ENCODE assay signal across 15 mouse cellular contexts in the genomic region with DNA sequence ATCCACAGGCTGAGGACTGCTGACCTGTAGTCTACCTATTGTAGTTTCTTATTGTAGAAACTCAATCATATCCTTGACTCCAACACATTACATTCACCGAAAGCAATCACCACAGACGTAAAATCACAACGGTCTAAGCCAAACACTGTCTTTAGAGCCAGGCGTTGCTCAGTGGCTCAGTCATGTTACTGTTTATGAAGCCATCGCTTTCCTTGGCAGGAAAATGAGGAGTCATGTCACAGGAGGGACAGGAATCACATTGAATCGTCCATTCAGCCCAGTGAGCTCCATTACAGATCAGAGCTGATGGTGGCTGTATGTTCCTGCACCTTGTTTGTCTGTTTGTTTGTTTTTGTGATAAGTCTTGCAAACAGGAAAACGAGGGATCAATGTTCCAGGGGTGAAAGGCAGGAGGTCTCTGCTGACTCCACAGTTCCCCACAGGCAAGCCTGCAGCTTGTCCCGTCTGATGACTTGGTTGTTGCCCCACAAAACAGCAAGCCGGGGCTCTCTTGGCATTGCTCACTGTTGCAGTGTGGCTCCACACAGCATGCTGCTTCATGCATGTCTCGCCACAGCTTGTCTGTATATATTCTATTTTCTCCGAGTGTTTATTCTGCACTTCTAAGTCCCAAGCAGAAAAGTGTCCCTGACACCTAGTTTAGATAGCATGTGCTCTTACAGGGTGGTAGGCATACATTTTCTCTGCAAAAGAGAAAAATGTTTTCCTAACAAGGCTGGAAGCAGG.
"Had no signal": no experiment of that assay in that cellular context is flagged by ENCODE, and none has a peak within 500 bp of the region (broad histone marks: within the 10 kb centered on the region; RNA-seq: fewer than 3 reads in every experiment).

No protein-coding gene starts in this region.

- H3K9me3 ChIP-seq: liver, embryonic 13.5 days; liver, embryonic 15.5 days; midbrain, embryonic 13.5 days; midbrain, embryonic 15.5 days; neural tube, embryonic 12.5 days; stomach, embryonic 15.5 days had no signal

- H3K27ac ChIP-seq: liver, embryonic 13.5 days; liver, embryonic 15.5 days; midbrain, embryonic 13.5 days; midbrain, embryonic 15.5 days; neural tube, embryonic 12.5 days; stomach, embryonic 15.5 days; stomach, postnatal 0 days had no signal

- ATAC-seq: liver, postnatal 0 days; midbrain, embryonic 13.5 days; midbrain, embryonic 15.5 days had no signal

- H3K27me3 ChIP-seq: liver, embryonic 13.5 days; liver, embryonic 15.5 days; midbrain, embryonic 13.5 days; midbrain, embryonic 15.5 days; neural tube, embryonic 12.5 days; stomach, embryonic 15.5 days had no signal

- H3K4me2 ChIP-seq: liver, embryonic 11.5 days; liver, embryonic 13.5 days; liver, embryonic 15.5 days; midbrain, embryonic 11.5 days; midbrain, embryonic 13.5 days; midbrain, embryonic 15.5 days; neural tube, embryonic 12.5 days; stomach, embryonic 15.5 days had no signal

- H3K4me3 ChIP-seq: liver, embryonic 13.5 days; liver, embryonic 15.5 days; midbrain, embryonic 13.5 days; midbrain, embryonic 15.5 days; neural tube, embryonic 12.5 days; stomach, embryonic 15.5 days had no signal

- H3K4me1 ChIP-seq: liver, embryonic 13.5 days; liver, embryonic 15.5 days; midbrain, embryonic 13.5 days; midbrain, embryonic 15.5 days; neural tube, embryonic 12.5 days; stomach, embryonic 15.5 days had no signal

- H3K9ac ChIP-seq: liver, embryonic 13.5 days; liver, embryonic 15.5 days; liver, postnatal 0 days; midbrain, embryonic 13.5 days; midbrain, embryonic 15.5 days; neural tube, embryonic 12.5 days; stomach, embryonic 15.5 days had no signal

- H3K36me3 ChIP-seq: liver, embryonic 13.5 days; liver, embryonic 15.5 days; midbrain, embryonic 13.5 days; midbrain, embryonic 15.5 days; neural tube, embryonic 12.5 days; stomach, embryonic 15.5 days had no signal

- DNase-seq: liver; liver, embryonic 13.5 days; liver, postnatal 0 days; right cerebral cortex, postnatal 14 days; thymus, adult 2 months; thymus, postnatal 25 days; thymus, postnatal 4 days had no signal
